Mouse (Mus musculus) neural tube, embryonic 14.5 days (tissue): ENCODE measurements around the gene Slc17a8. TPM values are rescaled to one million over a fixed set of nuclear protein-coding genes. Genes with fewer than 3 reads are reported as not detected.

ENCODE experiments used
- ATAC-seq: fragments of 200-750 bp; cut with Nextera tagmentation; 2 replicates; pipeline ENCODE4 v1.8.0; 2017; ENCODE audit warnings: low read depth, mild to moderate bottlenecking, moderate TSS enrichment, moderate library complexity
- H3K27ac ChIP-seq: fragments of 300-500 bp; sonication (generic); 2 replicates; pipeline ENCODE4 v1.5.1; 2014; ENCODE audit warnings: low read depth, mild to moderate bottlenecking, control low read depth, low read length, moderate library complexity, mixed read lengths
- H3K27me3 ChIP-seq: fragments of 300-500 bp; sonication (generic); 2 replicates; pipeline ENCODE4 v1.6.1; 2014; ENCODE audit warnings: low read length; ENCODE audit not compliant: control insufficient read depth, insufficient read depth
- H3K36me3 ChIP-seq: fragments of 300-500 bp; sonication (generic); 2 replicates; pipeline ENCODE4 v1.6.1; 2014; ENCODE audit warnings: low read length, mixed read lengths; ENCODE audit not compliant: control insufficient read depth, insufficient read depth
- H3K4me1 ChIP-seq: fragments of 300-500 bp; sonication (generic); 2 replicates; pipeline ENCODE4 v1.6.1; 2014; ENCODE audit warnings: low read length; ENCODE audit not compliant: control insufficient read depth, insufficient read depth
- H3K4me2 ChIP-seq: fragments of 300-500 bp; sonication (generic); 2 replicates; pipeline ENCODE4 v1.6.1; 2014; ENCODE audit warnings: mild to moderate bottlenecking, low read depth, low read length, control low read depth
- H3K4me3 ChIP-seq: fragments of 300-500 bp; sonication (generic); 2 replicates; pipeline ENCODE4 v1.5.1; 2014; ENCODE audit warnings: low read depth, low read length, control low read depth, mixed read lengths
- H3K9ac ChIP-seq: fragments of 300-500 bp; sonication (generic); replicated peaks from 2 replicates; pipeline ENCODE4 v1.6.1; 2014; ENCODE audit warnings: low read depth, mild to moderate bottlenecking, control low read depth, low read length, mixed read lengths
- H3K9me3 ChIP-seq: fragments of 300-500 bp; sonication (generic); 2 replicates; pipeline ENCODE4 v1.6.1; 2016; ENCODE audit warnings: low read length; ENCODE audit not compliant: control insufficient read depth
- WGBS: fragments of 180-500 bp; shearing (Covaris S2); extraction: QIAGEN DNeasy Blood & Tissue Kit; methylation state at CpG from one replicate; pipeline ENCODE4 v1.1.7; 2014; 5-methylcytosine and 5-hydroxymethylcytosine counted together
- polyA plus RNA-seq: library from polyadenylated mRNA; unstranded; fragments of >200 nt; fragmentation: Nextera tagmentation; extraction: Ambion mirVana; gene quantifications from 2 replicates; pipeline ENCODE4 v1.2.1, GENCODE M21; 2014

Slc17a8 gene
- polyA plus RNA-seq, 1 experiment from 2014 or later: 0.37 TPM

- Histone ChIP-seq H3K27ac (no peak overlapping the region), H3K9ac (no peak overlapping the region), H3K27me3 (no peaks in the 10 kb centered on the region), H3K4me2 (no peak overlapping the region), H3K9me3 (no peaks in the 10 kb centered on the region), H3K4me1 (no peaks in the 10 kb centered on the region), H3K36me3 (no peaks in the 10 kb centered on the region), H3K4me3 (no peak overlapping the region)
- ATAC-seq: no peak
- WGBS: 85% methylated on average over 5 of the region's 5 CpGs
Measured at GRCm38 (mm10) chr10:89599311-89599710, 21.7 kb downstream of the Slc17a8 start.

- 85% methylated on average over 4 of the region's 4 CpGs for WGBS
- Histone ChIP-seq H3K4me1 (no peaks in the 10 kb centered on the region), H3K27ac (no peak overlapping the region), H3K4me2 (no peak overlapping the region), H3K27me3 (no peaks in the 10 kb centered on the region), H3K9me3 (no peaks in the 10 kb centered on the region), H3K4me3 (no peak overlapping the region), H3K36me3 (no peaks in the 10 kb centered on the region), H3K9ac (no peak overlapping the region)
- ATAC-seq: no peak
Measured at GRCm38 (mm10) chr10:89597275-89597674, 23.8 kb downstream of the Slc17a8 start.

- no peaks in the 10 kb centered on the region for H3K4me1 ChIP-seq
- no peak overlapping the region for H3K27ac ChIP-seq
- no peaks in the 10 kb centered on the region for H3K9me3 ChIP-seq
- ATAC-seq: no peak
- H3K9ac ChIP-seq: no peak overlapping the region
- H3K36me3 ChIP-seq: no peaks in the 10 kb centered on the region
- no peak overlapping the region for H3K4me3 ChIP-seq
- H3K4me2 ChIP-seq: no peak overlapping the region
- WGBS: 84% methylated on average over 5 of the region's 5 CpGs
- no peaks in the 10 kb centered on the region for H3K27me3 ChIP-seq
Measured at GRCm38 (mm10) chr10:89595935-89596334, 25.1 kb downstream of the Slc17a8 start.

- Histone ChIP-seq H3K9me3 (no peaks in the 10 kb centered on the region), H3K9ac (no peak overlapping the region), H3K4me1 (no peaks in the 10 kb centered on the region), H3K27me3 (no peaks in the 10 kb centered on the region), H3K4me2 (no peak overlapping the region), H3K27ac (no peak overlapping the region), H3K4me3 (no peak overlapping the region), H3K36me3 (no peaks in the 10 kb centered on the region)
- ATAC-seq: no peak
- 84% methylated on average over 1 of the region's 1 CpGs for WGBS
Measured at GRCm38 (mm10) chr10:89595514-89595913, 25.5 kb downstream of the Slc17a8 start.

- 95% methylated on average over 4 of the region's 4 CpGs for WGBS
- no peak overlapping the region for H3K9ac ChIP-seq
- H3K4me2 ChIP-seq: no peak overlapping the region
- H3K4me1 ChIP-seq: no peaks in the 10 kb centered on the region
- H3K4me3 ChIP-seq: no peak overlapping the region
- ATAC-seq: no peak
- no peaks in the 10 kb centered on the region for H3K27me3 ChIP-seq
- H3K36me3 ChIP-seq: no peaks in the 10 kb centered on the region
- H3K9me3 ChIP-seq: no peaks in the 10 kb centered on the region
- H3K27ac ChIP-seq: no peak overlapping the region
Measured at GRCm38 (mm10) chr10:89594309-89594708, 26.7 kb downstream of the Slc17a8 start.

- H3K4me3 ChIP-seq: no peak overlapping the region
- WGBS: 34% methylated on average over 4 of the region's 4 CpGs
- no peaks in the 10 kb centered on the region for H3K9me3 ChIP-seq
- peak; percentile 68; the same call in 1 of the 2 replicates for ATAC-seq
- H3K27ac ChIP-seq: no peak overlapping the region
- H3K4me1 ChIP-seq: no peaks in the 10 kb centered on the region
- no peaks in the 10 kb centered on the region for H3K36me3 ChIP-seq
- H3K4me2 ChIP-seq: no peak overlapping the region
- H3K9ac ChIP-seq: no peak overlapping the region
- no peaks in the 10 kb centered on the region for H3K27me3 ChIP-seq
Measured at GRCm38 (mm10) chr10:89592797-89593196, 28.3 kb downstream of the Slc17a8 start.

- no peak overlapping the region for H3K9ac ChIP-seq
- no peaks in the 10 kb centered on the region for H3K27me3 ChIP-seq
- H3K4me1 ChIP-seq: no peaks in the 10 kb centered on the region
- H3K36me3 ChIP-seq: no peaks in the 10 kb centered on the region
- no peaks in the 10 kb centered on the region for H3K9me3 ChIP-seq
- H3K27ac ChIP-seq: no peak overlapping the region
- no peak for ATAC-seq
- no peak overlapping the region for H3K4me2 ChIP-seq
- WGBS: 97% methylated on average over 1 of the region's 1 CpGs
- no peak overlapping the region for H3K4me3 ChIP-seq
Measured at GRCm38 (mm10) chr10:89589877-89590276, 31.2 kb downstream of the Slc17a8 start.

GRCm38 (mm10) chr10:89588708-89589107, 32.3 kb downstream of the Slc17a8 start:
- H3K4me2 ChIP-seq: no peak overlapping the region
- no peaks in the 10 kb centered on the region for H3K27me3 ChIP-seq
- H3K4me1 ChIP-seq: no peaks in the 10 kb centered on the region
- H3K9me3 ChIP-seq: no peaks in the 10 kb centered on the region
- H3K9ac ChIP-seq: no peak overlapping the region
- WGBS: 97% methylated on average over 1 of the region's 1 CpGs
- no peak for ATAC-seq
- no peak overlapping the region for H3K27ac ChIP-seq
- no peak overlapping the region for H3K4me3 ChIP-seq
- H3K36me3 ChIP-seq: no peaks in the 10 kb centered on the region

- H3K4me2 ChIP-seq: no peak overlapping the region
- H3K36me3 ChIP-seq: no peaks in the 10 kb centered on the region
- H3K9ac ChIP-seq: no peak overlapping the region
- no peaks in the 10 kb centered on the region for H3K4me1 ChIP-seq
- no peak overlapping the region for H3K27ac ChIP-seq
- no peak for ATAC-seq
- H3K27me3 ChIP-seq: no peaks in the 10 kb centered on the region
- no peak overlapping the region for H3K4me3 ChIP-seq
- WGBS: 94% methylated on average over 4 of the region's 4 CpGs
- H3K9me3 ChIP-seq: no peaks in the 10 kb centered on the region
Measured at GRCm38 (mm10) chr10:89584709-89585108, 36.3 kb downstream of the Slc17a8 start.

GRCm38 (mm10) chr10:89578801-89579200, 42.3 kb downstream of the Slc17a8 start:
- WGBS: 94% methylated on average over 4 of the region's 4 CpGs
- H3K4me2 ChIP-seq: no peak overlapping the region

More at GRCm38 (mm10) chr10:89578801-89579200, 42.3 kb downstream of the Slc17a8 start:
- Histone ChIP-seq H3K4me3 (no peak overlapping the region), H3K36me3 (no peaks in the 10 kb centered on the region), H3K27ac (no peak overlapping the region), H3K27me3 (no peaks in the 10 kb centered on the region), H3K9ac (no peak overlapping the region), H3K9me3 (no peaks in the 10 kb centered on the region), H3K4me1 (no peaks in the 10 kb centered on the region)
- ATAC-seq: no peak
